Mouse (Mus musculus) limb, embryonic 14.5 days (tissue): ENCODE data around the gene Tgfbrap1. TPM values are rescaled to one million over a fixed set of nuclear protein-coding genes. Genes with fewer than 3 reads are reported as not detected.

Source experiments
- ATAC-seq: fragments of 200-750 bp; cut with Nextera tagmentation; 2 replicates; pipeline ENCODE4 v1.8.0; 2017; ENCODE audit warnings: low read depth, moderate number of reproducible peaks, moderate TSS enrichment; ENCODE audit not compliant: low FRiP score
- DNase-seq: peaks from one replicate; pipeline ENCODE4 v3.0.0-alpha.2; 2015; ENCODE audit warnings: low spot score
- H3K27ac ChIP-seq: fragments of 300-500 bp; sonication (generic); replicated peaks from 2 replicates; pipeline ENCODE4 v1.5.1; 2014; ENCODE audit warnings: low read depth, mild to moderate bottlenecking, low read length, moderate library complexity, mixed read lengths
- H3K27me3 ChIP-seq: fragments of 300-500 bp; sonication (generic); 2 replicates; pipeline ENCODE4 v1.6.1; 2014; ENCODE audit warnings: low read length, mixed read lengths; ENCODE audit not compliant: control insufficient read depth, insufficient read depth
- H3K36me3 ChIP-seq: fragments of 300-500 bp; sonication (generic); 2 replicates; pipeline ENCODE4 v1.6.1; 2014; ENCODE audit warnings: mild to moderate bottlenecking, low read length, moderate library complexity, mixed read lengths; ENCODE audit not compliant: control insufficient read depth, insufficient read depth
- H3K4me1 ChIP-seq: fragments of 300-500 bp; sonication (generic); 2 replicates; pipeline ENCODE4 v1.6.1; 2014; ENCODE audit warnings: antibody characterized with exemption, low read length, mixed read lengths; ENCODE audit not compliant: control insufficient read depth, insufficient read depth
- H3K4me2 ChIP-seq: fragments of 300-500 bp; sonication (generic); replicated peaks from 2 replicates; pipeline ENCODE4 v1.6.1; 2014; ENCODE audit warnings: low read depth, mild to moderate bottlenecking, low read length, moderate library complexity; ENCODE audit not compliant: severe bottlenecking
- H3K4me3 ChIP-seq: fragments of 300-500 bp; sonication (generic); replicated peaks from 2 replicates; pipeline ENCODE4 v1.5.1; 2014; ENCODE audit warnings: low read length
- H3K9ac ChIP-seq: fragments of 300-500 bp; sonication (generic); 2 replicates; pipeline ENCODE4 v1.6.1; 2014; ENCODE audit warnings: mild to moderate bottlenecking, low read depth, low read length, moderate library complexity; ENCODE audit not compliant: severe bottlenecking
- H3K9me3 ChIP-seq: fragments of 300-500 bp; sonication (generic); 2 replicates; pipeline ENCODE4 v1.6.1; 2016; ENCODE audit warnings: low read length; ENCODE audit not compliant: control insufficient read depth
- POLR2A ChIP-seq: fragments of 200-500 bp; IDR thresholded peaks from 2 replicates; pipeline ENCODE4 v1.8.0; 2012; ENCODE audit warnings: inconsistent platforms, mild to moderate bottlenecking, moderate library complexity, borderline replicate concordance; ENCODE audit not compliant: insufficient read depth, insufficient read length; ENCODE audit errors: extremely low read depth
- WGBS: fragments of 180-500 bp; shearing (Covaris S2); extraction: QIAGEN DNeasy Blood & Tissue Kit; methylation state at CpG from one replicate; pipeline ENCODE4 v1.1.7; 2014; 5-methylcytosine and 5-hydroxymethylcytosine counted together
- polyA plus RNA-seq, 2 experiments: library from polyadenylated mRNA; depleted of rRNA in 1 of 2; stranded (reverse) in 1 of 2; unstranded in 1 of 2; fragments of >200 nt; fragmentation: Nextera tagmentation in 1 of 2; extraction: Ambion mirVana in 1 of 2; gene quantifications; 2 replicates each; pipeline versions ENCODE4 v1.2.1 to v1.2.3; 2012 to 2014

Gene Tgfbrap1
- polyA plus RNA-seq, 2 experiments, result 12.8 to 22.7 TPM

GRCm38 (mm10) chr1:43090418-43090817 is 8.0 kb downstream of the Tgfbrap1 start:
- H3K4me3 ChIP-seq, result no peak overlapping the region
- no peaks in the 10 kb centered on the region for H3K36me3 ChIP-seq
- no peak for ATAC-seq
- H3K27me3 ChIP-seq, result no peaks in the 10 kb centered on the region
- no peak overlapping the region for H3K27ac ChIP-seq
- 81% methylated on average over 1 of the region's 1 CpGs for WGBS
- no peak overlapping the region for H3K9ac ChIP-seq
- peaks cover 7% of the 10 kb centered on the region; the same call in 1 of the 2 replicates for H3K4me1 ChIP-seq
- no peaks in the 10 kb centered on the region for H3K9me3 ChIP-seq
- TF ChIP-seq POLR2A, result no peak
- DNase-seq, result no peak
- no peak overlapping the region for H3K4me2 ChIP-seq

- H3K27me3 ChIP-seq, result no peaks in the 10 kb centered on the region
- WGBS, result 90% methylated on average over 5 of the region's 5 CpGs
- H3K9me3 ChIP-seq, result no peaks in the 10 kb centered on the region
- no peaks in the 10 kb centered on the region for H3K36me3 ChIP-seq
- no peak overlapping the region for H3K4me3 ChIP-seq
- no peak for TF ChIP-seq POLR2A
- no peak for ATAC-seq
- no peaks in the 10 kb centered on the region for H3K4me1 ChIP-seq
- H3K27ac ChIP-seq, result no peak overlapping the region
- DNase-seq, result no peak
- no peak overlapping the region for H3K9ac ChIP-seq
- H3K4me2 ChIP-seq, result no peak overlapping the region
Measured at GRCm38 (mm10) chr1:43082946-43083345, 15.5 kb downstream of the Tgfbrap1 start.

- DNase-seq, result no peak
- peaks cover 17% of the 10 kb centered on the region for H3K36me3 ChIP-seq
- H3K4me1 ChIP-seq, result no peaks in the 10 kb centered on the region
- H3K27me3 ChIP-seq, result no peaks in the 10 kb centered on the region
- H3K4me2 ChIP-seq, result no peak overlapping the region
- H3K27ac ChIP-seq, result no peak overlapping the region
- TF ChIP-seq POLR2A, result no peak
- 83% methylated on average over 2 of the region's 2 CpGs for WGBS
- no peak for ATAC-seq
- H3K9ac ChIP-seq, result no peak overlapping the region
- no peak overlapping the region for H3K4me3 ChIP-seq
- no peaks in the 10 kb centered on the region for H3K9me3 ChIP-seq
Measured at GRCm38 (mm10) chr1:43078124-43078523, 20.3 kb downstream of the Tgfbrap1 start.

GRCm38 (mm10) chr1:43074791-43075190 is 23.6 kb downstream of the Tgfbrap1 start:
- H3K36me3 ChIP-seq, result peaks cover 20% of the 10 kb centered on the region
- no peaks in the 10 kb centered on the region for H3K27me3 ChIP-seq
- no peak overlapping the region for H3K27ac ChIP-seq
- no peak for ATAC-seq
- H3K4me2 ChIP-seq, result no peak overlapping the region
- no peak for DNase-seq
- no peaks in the 10 kb centered on the region for H3K9me3 ChIP-seq
- TF ChIP-seq POLR2A, result no peak
- no peak overlapping the region for H3K4me3 ChIP-seq
- WGBS, result 84% methylated on average over 2 of the region's 2 CpGs
- H3K4me1 ChIP-seq, result no peaks in the 10 kb centered on the region
- no peak overlapping the region for H3K9ac ChIP-seq

- H3K4me1 ChIP-seq, result no peaks in the 10 kb centered on the region
- ATAC-seq (no peak), DNase-seq (no peak)
- no peak overlapping the region for H3K4me2 ChIP-seq
- no peaks in the 10 kb centered on the region for H3K9me3 ChIP-seq
- no peak overlapping the region for H3K4me3 ChIP-seq
- TF ChIP-seq POLR2A, result no peak
- H3K27ac ChIP-seq, result no peak overlapping the region
- no peaks in the 10 kb centered on the region for H3K27me3 ChIP-seq
- no peak overlapping the region for H3K9ac ChIP-seq
- 41% methylated on average over 1 of the region's 1 CpGs for whole genome bisulfite sequencing
- H3K36me3 ChIP-seq, result peaks cover 20% of the 10 kb centered on the region
Measured at GRCm38 (mm10) chr1:43072561-43072960, 25.9 kb downstream of the Tgfbrap1 start.

GRCm38 (mm10) chr1:43072028-43072427 is 26.4 kb downstream of the Tgfbrap1 start:
- H3K4me2 ChIP-seq, result no peak overlapping the region
- no peak for TF ChIP-seq POLR2A
- H3K9me3 ChIP-seq, result no peaks in the 10 kb centered on the region
- DNase-seq, result no peak
- no peak overlapping the region for H3K4me3 ChIP-seq
- H3K27ac ChIP-seq, result no peak overlapping the region
- ATAC-seq, result no peak
- H3K9ac ChIP-seq, result no peak overlapping the region
- 93% methylated on average over 8 of the region's 8 CpGs for WGBS
- no peaks in the 10 kb centered on the region for H3K27me3 ChIP-seq
- H3K36me3 ChIP-seq, result peaks cover 22% of the 10 kb centered on the region
- H3K4me1 ChIP-seq, result no peaks in the 10 kb centered on the region
